Mouse (Mus musculus) skeletal muscle tissue, postnatal 0 days (tissue): ENCODE measurements around the gene Smok2b. TPM values are rescaled to one million over a fixed set of nuclear protein-coding genes. Genes with fewer than 3 reads are reported as not detected.

Experiments used
- polyA plus RNA-seq: library from polyadenylated mRNA; unstranded; fragments of >200 nt; fragmentation: Nextera tagmentation; extraction: Ambion mirVana; gene quantifications from 2 replicates; pipeline ENCODE4 v1.2.1, GENCODE M21; 2015

Gene Smok2b
- not detected in 2 replicates for polyA plus RNA-seq

DNA sequence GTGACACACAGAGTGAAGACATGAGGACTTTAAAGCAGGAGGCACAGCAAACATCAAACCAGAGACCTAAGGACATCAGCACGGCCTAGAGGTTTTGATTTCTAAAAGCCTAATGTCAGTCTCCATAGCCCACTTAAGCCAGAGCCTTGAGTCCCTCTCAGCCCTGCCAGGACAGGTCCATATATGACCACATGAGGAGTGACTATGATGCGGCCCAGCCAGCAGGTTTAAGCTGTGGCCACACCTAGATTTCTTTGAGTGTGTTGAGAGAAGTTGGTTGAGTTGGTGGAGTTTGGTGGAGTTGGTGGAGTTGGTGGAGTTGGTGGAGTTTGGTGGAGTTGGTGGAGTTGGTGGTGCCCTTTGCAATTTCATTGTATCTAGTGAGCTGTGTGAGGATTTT lies at the start of gene Smok2b:
Gene Smok2b (plus strand): TSS at position 301 of the 400 bp plus-strand sequence.

DNA sequence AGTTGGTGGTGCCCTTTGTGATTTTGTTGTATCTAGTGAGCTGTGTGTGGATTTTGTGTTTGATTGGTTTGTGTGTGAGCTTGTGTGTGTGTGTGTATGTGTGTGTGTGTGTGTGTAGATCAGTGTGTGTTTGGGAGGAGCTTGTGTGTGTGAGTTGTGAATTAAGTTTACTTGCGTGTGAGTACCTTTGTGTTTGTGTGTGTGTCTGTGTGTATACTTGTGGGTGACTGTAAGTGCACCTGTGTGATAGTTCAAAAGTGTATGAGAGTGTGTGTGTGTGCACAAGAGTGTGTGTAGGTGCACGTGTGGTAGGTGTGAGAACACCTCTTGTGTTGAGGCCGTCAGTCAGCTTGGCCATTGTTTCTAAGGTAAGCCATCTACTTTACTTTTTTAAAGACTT lies 9.2 kb upstream of the Smok2b start, which contains the start of gene Smok2a:
Gene Smok2a (plus strand): TSS at position 301 of the 400 bp plus-strand sequence.

Other genes starting within 250 kb of the Smok2b start
- 67.0 and 70.1 TPM in 2 replicates for gene Wtap, start 236.1 kb upstream of the Smok2b start, polyA plus RNA-seq
- 390 and 446 TPM in 2 replicates for gene Sod2, start 223.4 kb upstream of the Smok2b start, polyA plus RNA-seq
- gene Gpr31b, start 178.0 kb upstream of the Smok2b start, polyA plus RNA-seq, result not detected in 2 replicates
- 0.07 and 0.09 TPM in 2 replicates for gene Tcp10b, start 169.2 kb upstream of the Smok2b start, polyA plus RNA-seq
- 0.13 TPM in 1 of 2 replicates, not detected in the other for gene Unc93a, start 98.4 kb upstream of the Smok2b start, polyA plus RNA-seq
- gene Smok2a, start 9.1 kb upstream of the Smok2b start, polyA plus RNA-seq, result not detected in 2 replicates
- not detected in 2 replicates for gene Tcp10c, start 124.3 kb downstream of the Smok2b start, polyA plus RNA-seq